Mouse (Mus musculus) erythroblast, embryonic 14.5 days (primary cell): Measurements from ENCODE around the gene Nup210.

Experiments
- GATA1 ChIP-seq: IDR thresholded peaks from 2 replicates; pipeline ENCODE4 v1.6.1; 2012; ENCODE audit warnings: low read length, inconsistent platforms, mixed read lengths
- TAL1 ChIP-seq: IDR thresholded peaks from 3 replicates; pipeline ENCODE4 v1.6.1; 2012; ENCODE audit warnings: low read length, inconsistent platforms, mixed read lengths

DNA sequence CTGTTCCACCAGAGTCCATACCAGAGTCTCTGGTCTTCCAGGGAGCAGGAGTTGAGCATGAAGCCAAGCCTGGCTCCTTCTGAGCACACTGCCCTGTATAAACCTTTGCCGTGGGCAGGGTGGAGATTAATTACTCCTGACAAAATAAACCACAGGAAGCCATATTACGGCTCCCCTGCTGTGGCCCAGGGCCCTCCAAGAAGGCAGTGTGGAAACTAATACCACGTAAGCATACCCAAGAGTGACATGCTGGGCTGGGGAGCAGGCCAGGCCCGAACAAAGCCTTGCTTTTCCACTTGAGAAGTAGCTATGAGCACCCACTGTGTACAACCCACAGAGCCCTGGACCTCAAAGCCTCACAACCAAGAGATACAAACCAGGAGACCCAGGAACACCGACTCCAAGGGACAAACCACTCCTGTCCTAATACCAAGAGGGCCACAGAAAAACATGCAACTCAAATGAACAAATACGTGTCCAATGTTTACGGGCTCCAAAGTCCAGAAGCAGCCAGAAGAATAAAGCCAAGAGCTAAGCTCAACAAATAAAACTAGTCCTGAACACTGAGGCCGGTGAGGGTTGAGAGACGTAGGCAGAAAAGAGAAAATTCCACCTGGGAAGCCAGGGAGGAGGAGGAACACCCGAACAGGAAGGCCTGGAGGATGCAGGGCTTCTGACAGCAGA, 24.3 kb downstream of the Nup210 start:
- no peak for TF ChIP-seq GATA1
- no peak for TF ChIP-seq TAL1
